Mouse (Mus musculus): ENCODE measurements around the gene Numbl.

GRCm38 (mm10) chr7:27227276-27227675 is 31.0 kb upstream of the Numbl start:
- TF ChIP-seq CTCF (IDR thresholded peaks at IDR 0.05; ENCODE audit: low read depth) = no peak
- TF ChIP-seq EP300 (optimal IDR thresholded peaks at IDR 0.05) = no peak
